Mouse (Mus musculus) layer of hippocampus, adult 2 months (tissue): ENCODE results near the gene Csrp1. TPM values are rescaled to one million over a fixed set of nuclear protein-coding genes. Genes with fewer than 3 reads are reported as not detected.

Experiments
- DNase-seq, 2 experiments: peaks; one replicate each; pipeline ENCODE4 v3.0.0; 2022; ENCODE audit warnings: low spot score in 2 of 2
- H3K27ac ChIP-seq: fragments of 200-600 bp; 2 replicates; pipeline ENCODE4 v1.8.1; 2022
- H3K4me3 ChIP-seq: fragments of 200-600 bp; 2 replicates; pipeline ENCODE4 v1.8.1; 2022; ENCODE audit warnings: mild to moderate bottlenecking
- CTCF ChIP-seq: fragments of 200-600 bp; conservative IDR thresholded peaks from 2 replicates; pipeline ENCODE4 v1.8.1; 2022; ENCODE audit warnings: antibody characterized with exemption, mild to moderate bottlenecking, moderate library complexity
- total RNA-seq, 2 experiments: library from RNA; stranded (reverse); gene quantifications; 2 replicates each; pipeline ENCODE4 v1.2.3; 2021

Csrp1 gene
- total RNA-seq, 2 experiments from 2014 or later = 220 to 231 TPM

DNA sequence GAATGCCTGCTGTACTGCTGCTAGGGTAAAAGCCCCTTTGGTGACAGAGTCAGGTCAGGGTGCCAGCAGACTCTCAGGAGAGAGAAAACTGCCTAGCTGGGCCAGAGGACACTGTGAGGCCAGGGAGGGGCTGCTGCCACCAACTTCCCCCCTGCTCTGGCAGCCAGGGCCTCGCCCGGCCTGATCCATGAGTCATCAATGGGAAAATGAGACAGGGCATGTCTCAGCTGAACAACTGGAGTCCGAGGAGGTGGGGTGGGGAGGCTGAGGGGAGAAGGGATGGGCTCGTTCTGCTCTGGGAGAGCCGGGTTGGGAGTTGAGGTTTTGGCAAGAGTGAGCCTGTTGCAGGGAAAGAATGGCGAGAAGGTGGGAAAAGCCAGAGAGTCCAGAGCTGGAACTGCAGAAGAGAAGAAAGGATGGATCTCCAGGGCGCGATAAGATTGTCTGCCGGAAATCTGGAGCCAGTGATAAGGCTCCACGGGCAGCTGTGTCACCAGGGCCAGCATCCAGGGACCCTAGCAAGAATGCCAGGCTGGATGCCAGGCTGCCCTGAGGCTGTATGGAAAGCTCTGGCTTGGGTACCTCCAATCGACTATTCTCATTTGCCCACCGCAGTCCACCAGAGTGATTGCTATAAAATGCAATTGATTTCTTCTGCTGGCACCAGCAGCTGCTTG is 51.2 kb downstream of the Csrp1 start:
- Histone ChIP-seq H3K27ac (no peak overlapping the region; the same call in 1 of the 2 replicates), H3K4me3 (no peak overlapping the region)
- no peak for TF ChIP-seq CTCF
- DNase-seq = no peak

DNA sequence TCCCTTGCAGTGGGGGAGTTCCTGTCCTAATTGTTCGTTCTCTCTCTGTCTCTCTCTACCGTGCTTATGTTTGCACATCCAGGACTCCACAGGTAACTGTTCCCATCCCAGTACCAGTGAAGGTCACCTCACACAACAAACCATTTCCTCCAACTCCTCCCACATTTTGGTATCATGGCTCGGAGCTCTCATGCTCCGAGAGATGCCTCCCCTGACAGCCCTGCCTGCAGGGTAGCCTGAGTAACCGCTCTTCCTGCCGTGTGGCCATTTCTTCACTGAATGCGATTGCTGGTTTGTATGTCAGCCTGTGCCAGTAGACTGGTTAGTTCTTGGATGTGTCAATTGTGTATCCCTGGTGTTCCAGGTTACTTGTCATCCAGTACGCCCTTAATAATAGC is 51.7 kb downstream of the Csrp1 start:
- no peak for TF ChIP-seq CTCF
- no peak for DNase-seq
- Histone ChIP-seq H3K4me3 (no peak overlapping the region), H3K27ac (no peak overlapping the region; the same call in 1 of the 2 replicates)

DNA sequence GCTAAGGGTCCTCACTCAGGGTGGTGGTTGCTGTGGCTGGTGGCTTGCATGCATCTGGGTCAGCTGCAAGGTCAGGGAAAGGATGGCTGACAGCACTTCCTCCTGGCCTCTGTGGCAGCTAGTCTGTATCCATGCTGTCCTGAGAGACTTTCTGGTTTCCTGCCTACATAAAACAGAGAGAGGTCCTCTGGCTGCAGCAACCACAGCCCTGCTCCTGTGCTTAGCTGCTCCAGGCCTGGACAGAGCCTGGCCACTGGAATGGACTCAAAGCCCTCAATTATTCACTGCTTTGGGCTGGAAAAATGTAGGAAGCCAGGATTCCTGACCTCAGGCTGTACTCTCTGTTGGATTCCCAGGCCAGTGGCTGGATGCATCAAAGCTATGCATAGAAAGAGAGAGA is 56.7 kb downstream of the Csrp1 start:
- no peak for TF ChIP-seq CTCF
- Histone ChIP-seq H3K4me3 (no peak overlapping the region), H3K27ac (no peak overlapping the region)
- no peak for DNase-seq

DNA sequence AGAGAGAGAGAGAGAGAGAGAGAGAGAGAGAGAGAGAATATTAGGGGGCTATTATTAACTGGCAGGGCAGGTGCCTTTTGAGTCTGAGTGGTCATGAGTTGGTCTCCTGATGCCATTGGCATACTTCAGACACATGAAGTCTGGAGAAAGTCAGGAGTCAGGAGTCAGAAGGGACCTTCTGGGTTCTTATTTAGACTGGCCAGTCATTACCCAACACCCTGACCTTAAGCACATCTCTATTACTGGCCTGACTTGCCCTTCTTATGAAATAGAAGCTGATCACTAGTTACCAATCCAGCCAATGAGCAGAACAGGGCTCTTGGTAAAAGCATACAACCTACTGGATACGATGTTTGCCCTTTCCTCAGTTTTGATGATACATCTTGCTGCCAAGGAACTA is 57.2 kb downstream of the Csrp1 start:
- TF ChIP-seq CTCF = no peak

DNA sequence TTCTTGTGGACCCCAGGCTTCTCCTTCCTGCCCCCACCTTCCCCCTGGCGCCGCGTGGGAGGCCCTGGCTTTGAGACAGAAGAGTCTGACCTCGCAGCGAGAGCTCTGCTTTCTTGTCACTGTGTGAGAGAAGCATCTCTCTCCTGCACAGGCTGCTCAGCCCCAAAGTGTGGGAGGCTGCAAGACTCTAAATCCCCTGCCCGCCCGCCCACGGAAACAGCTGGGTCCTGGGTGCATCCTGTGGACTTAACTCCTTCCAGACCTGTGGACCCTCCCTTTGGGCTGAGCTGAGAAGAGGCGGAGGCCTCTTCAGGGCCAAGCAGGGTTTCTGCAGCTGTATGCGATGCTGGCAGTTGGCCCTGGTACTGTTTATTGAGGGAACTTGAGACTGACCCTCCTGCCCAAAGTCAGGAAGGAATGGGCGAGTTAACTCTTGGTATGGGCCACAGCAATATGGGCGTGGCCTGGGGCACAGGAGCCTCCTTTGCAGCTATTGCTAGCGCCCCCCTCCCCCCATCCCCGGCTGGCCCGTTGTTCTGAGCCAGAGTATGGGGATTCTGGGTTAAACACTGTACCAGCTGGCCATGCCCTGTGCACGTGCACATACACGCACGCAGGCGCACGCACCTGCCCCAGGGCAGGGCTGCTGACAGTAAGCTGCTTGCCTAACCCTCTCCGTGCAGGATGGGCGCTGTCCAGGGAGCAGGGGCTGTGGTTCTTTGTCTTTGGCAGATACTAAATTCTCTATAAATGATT is 59.1 kb downstream of the Csrp1 start, which contains the start of gene Tnni1:
Gene Tnni1, plus strand, starts transcription at position 655 of the 756 bp plus-strand sequence.
- TF ChIP-seq CTCF = no peak
- no peak for DNase-seq
- Histone ChIP-seq H3K4me3 (no peak within 1 kb of the TSS), H3K27ac (peak within 1 kb of the TSS; percentile 51; the same call in 1 of the 2 replicates)

More for the DNA sequence above, 57.2 kb downstream of the Csrp1 start:
- Histone ChIP-seq H3K27ac (no peak overlapping the region), H3K4me3 (no peak overlapping the region)
- no peak for DNase-seq

DNA sequence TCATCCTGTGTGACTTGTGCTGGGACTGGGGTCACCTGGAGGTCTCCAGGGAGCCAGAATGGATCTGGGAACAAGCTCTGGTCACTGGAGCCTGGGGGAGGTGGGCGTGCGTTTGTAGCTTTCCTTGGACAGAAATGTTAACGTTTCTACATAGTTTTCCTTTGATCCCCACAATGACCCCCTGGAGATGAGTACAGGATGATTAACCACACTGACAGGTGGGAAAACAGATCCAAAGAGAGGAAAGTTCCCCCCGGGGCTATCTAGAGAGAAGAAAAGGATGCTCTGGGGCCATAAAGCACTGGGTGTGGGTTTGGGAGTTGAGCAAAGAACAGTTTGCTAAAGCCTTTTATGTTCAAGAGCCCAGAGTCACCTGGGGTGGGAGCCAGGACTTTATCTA is 60.8 kb downstream of the Csrp1 start:
- no peak for TF ChIP-seq CTCF
- no peak overlapping the region for H3K4me3 ChIP-seq
- DNase-seq = no peak
- peak overlapping the region; percentile 63 for H3K27ac ChIP-seq

DNA sequence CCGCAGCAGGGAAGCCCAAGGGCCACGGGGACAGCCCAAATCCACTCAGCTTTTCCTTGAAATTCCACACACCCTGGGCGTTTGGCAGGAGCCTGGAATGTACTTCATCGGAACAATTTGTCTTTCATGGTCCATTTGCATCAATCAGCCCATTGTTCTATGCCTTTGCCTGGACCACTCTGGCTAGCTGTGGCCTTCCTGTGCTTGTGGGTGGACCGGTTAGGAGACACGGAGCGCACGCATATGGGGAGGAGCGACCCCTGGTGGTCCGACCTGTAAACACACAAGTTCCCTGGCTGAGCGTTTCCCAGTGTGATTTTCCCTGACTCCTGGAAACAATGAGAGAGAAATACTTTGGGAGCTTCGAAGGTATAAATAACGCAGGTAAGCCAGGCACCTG is 61.4 kb downstream of the Csrp1 start:
- TF ChIP-seq CTCF = peak; percentile 87
- peak; percentile 65 to 73 for DNase-seq
- H3K27ac ChIP-seq = peak overlapping the region; percentile 63; the same call in 1 of the 2 replicates
- no peak overlapping the region for H3K4me3 ChIP-seq

DNA sequence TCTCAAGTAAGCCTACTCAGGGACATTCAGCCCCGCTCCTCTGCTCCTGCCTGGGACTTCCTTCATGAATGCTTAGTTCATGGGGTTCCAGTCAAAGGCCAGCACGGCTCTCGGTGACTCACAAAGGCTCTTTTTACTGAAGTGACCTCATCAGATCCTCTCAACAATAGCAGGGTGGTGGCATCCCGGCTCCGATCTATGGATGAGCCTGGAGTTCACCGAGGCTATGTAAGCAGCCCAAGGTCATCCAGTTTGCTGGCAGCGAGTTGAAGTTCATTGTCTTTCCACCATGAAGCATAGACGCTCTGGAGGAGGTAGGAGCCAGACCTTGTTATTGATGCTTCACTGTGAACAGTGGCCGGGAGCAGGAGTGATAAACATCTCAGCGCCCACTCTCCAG is 63.0 kb downstream of the Csrp1 start:
- no peak for DNase-seq
- Histone ChIP-seq H3K4me3 (no peak overlapping the region), H3K27ac (peak overlapping the region; percentile 81)
- no peak for TF ChIP-seq CTCF

DNA sequence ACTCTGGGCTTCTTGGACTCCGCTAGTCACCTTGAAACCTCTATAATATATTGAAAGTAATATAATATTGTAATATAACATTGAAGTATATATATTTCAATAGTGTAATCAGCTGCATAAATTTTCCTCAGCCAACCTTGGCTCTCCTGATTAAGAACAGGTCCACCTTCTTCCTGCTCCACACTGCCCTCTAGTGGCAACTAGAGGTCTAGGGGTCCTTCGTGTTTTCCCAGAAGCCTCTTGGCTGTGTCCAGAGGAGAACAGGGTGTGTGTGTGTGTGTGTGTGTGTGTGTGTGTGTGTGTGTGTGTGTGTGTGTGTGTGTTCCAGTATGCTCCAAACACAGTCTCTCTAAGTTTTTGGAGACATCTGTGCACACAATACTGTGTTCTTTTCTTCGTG is 67.9 kb downstream of the Csrp1 start:
- H3K27ac ChIP-seq = no peak overlapping the region
- no peak overlapping the region for H3K4me3 ChIP-seq
- peak in 1 of 2 experiments; percentile 76 for DNase-seq
- TF ChIP-seq CTCF = peak; percentile 76

DNA sequence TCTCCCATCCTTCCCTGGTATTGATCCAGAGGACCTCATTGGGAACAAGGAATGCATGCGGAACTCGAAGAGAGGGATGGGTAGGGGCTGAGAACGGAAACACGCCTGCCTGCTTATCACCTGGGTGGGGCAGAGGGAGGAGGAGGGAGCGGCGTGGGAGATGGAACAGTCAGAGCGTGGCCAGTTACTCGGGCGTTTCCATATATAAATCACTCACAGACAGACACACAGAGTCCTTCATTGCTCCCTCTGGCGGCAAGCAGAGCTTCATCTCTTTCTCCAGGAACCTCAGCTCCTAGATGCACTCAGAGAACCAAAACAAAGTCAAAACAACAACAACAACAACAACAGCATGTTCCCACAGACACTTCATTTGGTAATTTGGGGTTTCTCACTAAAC is 68.8 kb downstream of the Csrp1 start:
- DNase-seq = no peak
- Histone ChIP-seq H3K27ac (no peak overlapping the region), H3K4me3 (no peak overlapping the region)
- peak; percentile 67 for TF ChIP-seq CTCF

DNA sequence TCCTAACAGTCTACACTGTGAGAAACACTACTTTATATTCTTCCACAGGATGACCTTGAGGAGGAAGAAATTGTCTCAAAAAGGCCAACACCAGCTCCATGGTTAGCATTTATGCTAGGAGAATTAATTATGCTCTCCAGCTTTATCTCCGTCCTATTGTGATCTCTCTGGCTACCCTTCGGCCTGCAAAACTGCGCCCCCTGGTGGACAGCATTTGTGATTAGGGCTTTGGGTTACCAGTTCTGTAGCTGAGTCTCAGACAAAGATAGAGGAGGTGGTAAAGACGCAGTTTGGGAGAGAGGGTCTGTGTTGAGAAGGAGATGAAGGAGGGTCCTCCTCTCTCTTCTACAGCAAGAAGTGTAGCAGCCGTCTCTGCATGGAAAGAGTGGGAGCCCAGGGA is 70.0 kb downstream of the Csrp1 start:
- TF ChIP-seq CTCF = peak; percentile 95
- peak in 1 of 2 experiments; percentile 79 for DNase-seq
- H3K27ac ChIP-seq = no peak overlapping the region
- no peak overlapping the region for H3K4me3 ChIP-seq

DNA sequence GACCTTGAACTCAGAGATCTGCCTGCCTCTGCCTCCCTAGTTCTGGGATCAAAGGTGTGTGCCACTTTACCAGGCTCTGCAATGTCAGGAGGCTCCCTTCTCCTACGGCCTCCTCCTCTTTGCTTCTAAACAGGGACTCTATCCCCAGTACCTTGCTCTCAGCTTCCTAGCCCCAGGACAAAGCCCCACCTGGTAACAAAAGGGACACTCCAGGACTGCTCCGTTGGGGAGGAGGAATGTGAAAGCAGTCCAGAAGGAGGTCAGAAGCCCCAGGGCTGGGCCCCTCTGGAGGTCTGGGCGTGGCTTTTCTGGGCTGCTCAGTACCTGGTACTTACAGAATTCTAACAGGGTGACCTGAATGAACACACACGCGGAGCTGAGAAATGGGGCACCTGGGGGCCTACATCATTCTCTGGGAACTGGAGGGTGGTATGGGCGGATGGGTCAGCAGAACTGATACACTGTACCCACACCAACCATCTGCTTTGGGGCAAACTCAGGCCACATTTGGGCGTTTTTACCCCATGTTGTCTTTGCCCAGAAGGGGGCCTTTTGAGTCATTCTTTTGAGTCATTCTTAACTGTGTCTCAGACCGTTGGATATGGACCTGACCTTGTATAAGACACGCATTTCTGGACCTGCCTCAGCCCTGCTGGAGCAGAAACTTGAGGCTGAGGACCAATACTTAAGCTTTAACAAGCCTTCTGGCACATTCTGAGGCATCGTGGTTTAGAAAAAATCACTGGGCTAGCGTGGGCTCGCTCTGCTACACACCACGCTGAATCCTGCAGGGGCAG is 72.5 kb downstream of the Csrp1 start:
- H3K4me3 ChIP-seq = no peak overlapping the region
- no peak overlapping the region for H3K27ac ChIP-seq
- no peak for DNase-seq
- no peak for TF ChIP-seq CTCF
